Mouse (Mus musculus): ENCODE results near the gene Wfdc9. TPM values are rescaled to one million over a fixed set of nuclear protein-coding genes. Genes with fewer than 3 reads are reported as not detected.

Wfdc9 gene
- polyA plus RNA-seq, 1 experiment from 2014 or later, result not detected

GRCm38 (mm10) chr2:164664851-164665250 is 8.5 kb upstream of the Wfdc9 start:
- Histone ChIP-seq H3K4me1 (ENCODE audit: control insufficient read depth in 2 of 2, insufficient read depth in 2 of 2, low read length in 2 of 2) (no peaks in the 10 kb centered on the region), H3K36me3 (ENCODE audit: control insufficient read depth, insufficient read depth, low read length) (no peaks in the 10 kb centered on the region), H3K9me3 (ENCODE audit: control insufficient read depth, low read length) (no peaks in the 10 kb centered on the region), H3K27me3 (ENCODE audit: control insufficient read depth, insufficient read depth, low read length) (no peaks in the 10 kb centered on the region), H3K27ac (replicated peaks in 1 of 2; ENCODE audit: control insufficient read depth in 1 of 2, insufficient read depth in 1 of 2, low read depth in 2 of 2, low read length in 2 of 2) (no peak overlapping the region), H3K4me2 (ENCODE audit: low read length) (no peak overlapping the region), H3K4me3 (ENCODE audit: control insufficient read depth in 1 of 2, insufficient read depth in 1 of 2, low read depth in 1 of 2, low read length in 2 of 2) (no peak overlapping the region), H3K9ac (ENCODE audit: low read length) (no peak overlapping the region)
- ATAC-seq (ENCODE audit: insufficient number of reproducible peaks, insufficient read depth, low FRiP score, low read depth), result no peak
- WGBS, result 80% methylated on average over 7 of the region's 7 CpGs

- WGBS, result 9% methylated on average over 11 of the region's 11 CpGs
- Histone ChIP-seq H3K36me3 (ENCODE audit: control insufficient read depth, insufficient read depth, low read length) (no peaks in the 10 kb centered on the region), H3K9me3 (ENCODE audit: control insufficient read depth, low read length) (no peaks in the 10 kb centered on the region), H3K27ac (replicated peaks in 1 of 2; ENCODE audit: control insufficient read depth in 1 of 2, insufficient read depth in 1 of 2, low read depth in 2 of 2, low read length in 2 of 2) (no peak within 1 kb of the TSS), H3K4me2 (ENCODE audit: low read length) (no peak within 1 kb of the TSS), H3K27me3 (ENCODE audit: control insufficient read depth, insufficient read depth, low read length) (0 out of 2 replicates have a peak, but pooled peaks cover 4% of the 10 kb centered on the region), H3K4me1 (ENCODE audit: control insufficient read depth in 2 of 2, insufficient read depth in 2 of 2, low read length in 2 of 2) (no peaks in the 10 kb centered on the region), H3K9ac (ENCODE audit: low read length) (no peak within 1 kb of the TSS), H3K4me3 (ENCODE audit: control insufficient read depth in 1 of 2, insufficient read depth in 1 of 2, low read depth in 1 of 2, low read length in 2 of 2) (no peak within 1 kb of the TSS)
- no peak for ATAC-seq (ENCODE audit: insufficient number of reproducible peaks, insufficient read depth, low FRiP score, low read depth)
These were observed 525 bp downstream of the Wfdc9 start, which contains the start of gene Wfdc10 for GRCm38 (mm10) chr2:164655858-164656257. Gene Wfdc10 (plus strand): TSS chr2:164656046.

- Histone ChIP-seq H3K4me2 (ENCODE audit: low read length) (no peak overlapping the region), H3K4me1 (ENCODE audit: control insufficient read depth in 2 of 2, insufficient read depth in 2 of 2, low read length in 2 of 2) (no peaks in the 10 kb centered on the region), H3K27me3 (ENCODE audit: control insufficient read depth, insufficient read depth, low read length) (no peaks in the 10 kb centered on the region), H3K4me3 (ENCODE audit: control insufficient read depth in 1 of 2, insufficient read depth in 1 of 2, low read depth in 1 of 2, low read length in 2 of 2) (no peak overlapping the region), H3K9me3 (ENCODE audit: control insufficient read depth, low read length) (no peaks in the 10 kb centered on the region), H3K9ac (ENCODE audit: low read length) (no peak overlapping the region), H3K36me3 (ENCODE audit: control insufficient read depth, insufficient read depth, low read length) (no peaks in the 10 kb centered on the region), H3K27ac (replicated peaks in 1 of 2; ENCODE audit: control insufficient read depth in 1 of 2, insufficient read depth in 1 of 2, low read depth in 2 of 2, low read length in 2 of 2) (no peak overlapping the region)
- no peak for ATAC-seq (ENCODE audit: insufficient number of reproducible peaks, insufficient read depth, low FRiP score, low read depth)
- 75% methylated on average over 13 of the region's 13 CpGs for WGBS
These were observed 14.3 kb downstream of the Wfdc9 start for GRCm38 (mm10) chr2:164641881-164642673.

- no peaks in the 10 kb centered on the region for H3K4me1 ChIP-seq (ENCODE audit: control insufficient read depth in 2 of 2, insufficient read depth in 2 of 2, low read length in 2 of 2)
- no peaks in the 10 kb centered on the region for H3K27me3 ChIP-seq (ENCODE audit: control insufficient read depth, insufficient read depth, low read length)
- H3K4me2 ChIP-seq (ENCODE audit: low read length), result no peak overlapping the region
- H3K9me3 ChIP-seq (ENCODE audit: control insufficient read depth, low read length), result no peaks in the 10 kb centered on the region
- no peak for ATAC-seq (ENCODE audit: insufficient number of reproducible peaks, insufficient read depth, low FRiP score, low read depth)
- H3K4me3 ChIP-seq (ENCODE audit: control insufficient read depth in 1 of 2, insufficient read depth in 1 of 2, low read depth in 1 of 2, low read length in 2 of 2), result no peak overlapping the region
- H3K9ac ChIP-seq (ENCODE audit: low read length), result no peak overlapping the region
- no peaks in the 10 kb centered on the region for H3K36me3 ChIP-seq (ENCODE audit: control insufficient read depth, insufficient read depth, low read length)
- H3K27ac ChIP-seq (replicated peaks in 1 of 2; ENCODE audit: control insufficient read depth in 1 of 2, insufficient read depth in 1 of 2, low read depth in 2 of 2, low read length in 2 of 2), result no peak overlapping the region
- WGBS, result 68% methylated on average over 7 of the region's 7 CpGs
These were observed 15.3 kb downstream of the Wfdc9 start for GRCm38 (mm10) chr2:164641129-164641528.

GRCm38 (mm10) chr2:164638696-164639095 is 17.7 kb downstream of the Wfdc9 start, which contains the start of gene Wfdc16:
Gene Wfdc16 (minus strand): TSS chr2:164638796.
- no peak within 1 kb of the TSS for H3K27ac ChIP-seq (replicated peaks in 1 of 2; ENCODE audit: control insufficient read depth in 1 of 2, insufficient read depth in 1 of 2, low read depth in 2 of 2, low read length in 2 of 2)
- ATAC-seq (ENCODE audit: insufficient number of reproducible peaks, insufficient read depth, low FRiP score, low read depth), result no peak
- 74% methylated on average over 3 of the region's 3 CpGs for WGBS

GRCm38 (mm10) chr2:164635266-164635665 is 21.1 kb downstream of the Wfdc9 start:
- WGBS, result 77% methylated on average over 9 of the region's 9 CpGs
- no peaks in the 10 kb centered on the region for H3K27me3 ChIP-seq (ENCODE audit: control insufficient read depth, insufficient read depth, low read length)

More at GRCm38 (mm10) chr2:164638696-164639095, 17.7 kb downstream of the Wfdc9 start, which contains the start of gene Wfdc16:
- Histone ChIP-seq H3K27me3 (ENCODE audit: control insufficient read depth, insufficient read depth, low read length) (no peaks in the 10 kb centered on the region), H3K4me1 (ENCODE audit: control insufficient read depth in 2 of 2, insufficient read depth in 2 of 2, low read length in 2 of 2) (no peaks in the 10 kb centered on the region), H3K4me3 (ENCODE audit: control insufficient read depth in 1 of 2, insufficient read depth in 1 of 2, low read depth in 1 of 2, low read length in 2 of 2) (no peak within 1 kb of the TSS), H3K9ac (ENCODE audit: low read length) (no peak within 1 kb of the TSS), H3K9me3 (ENCODE audit: control insufficient read depth, low read length) (no peaks in the 10 kb centered on the region), H3K36me3 (ENCODE audit: control insufficient read depth, insufficient read depth, low read length) (no peaks in the 10 kb centered on the region), H3K4me2 (ENCODE audit: low read length) (no peak within 1 kb of the TSS)

GRCm38 (mm10) chr2:164621775-164622174 is 34.6 kb downstream of the Wfdc9 start:
- H3K9ac ChIP-seq (ENCODE audit: low read length), result no peak overlapping the region
- H3K4me3 ChIP-seq (ENCODE audit: control insufficient read depth in 1 of 2, insufficient read depth in 1 of 2, low read depth in 1 of 2, low read length in 2 of 2), result no peak overlapping the region
- WGBS, result 73% methylated on average over 4 of the region's 4 CpGs
- H3K4me2 ChIP-seq (ENCODE audit: low read length), result no peak overlapping the region
- no peaks in the 10 kb centered on the region for H3K9me3 ChIP-seq (ENCODE audit: control insufficient read depth, low read length)
- no peak for ATAC-seq (ENCODE audit: insufficient number of reproducible peaks, insufficient read depth, low FRiP score, low read depth)
- no peaks in the 10 kb centered on the region for H3K4me1 ChIP-seq (ENCODE audit: control insufficient read depth in 2 of 2, insufficient read depth in 2 of 2, low read length in 2 of 2)
- H3K27me3 ChIP-seq (ENCODE audit: control insufficient read depth, insufficient read depth, low read length), result no peaks in the 10 kb centered on the region
- no peaks in the 10 kb centered on the region for H3K36me3 ChIP-seq (ENCODE audit: control insufficient read depth, insufficient read depth, low read length)
- H3K27ac ChIP-seq (replicated peaks in 1 of 2; ENCODE audit: control insufficient read depth in 1 of 2, insufficient read depth in 1 of 2, low read depth in 2 of 2, low read length in 2 of 2), result no peak overlapping the region

More at GRCm38 (mm10) chr2:164635266-164635665, 21.1 kb downstream of the Wfdc9 start:
- Histone ChIP-seq H3K36me3 (ENCODE audit: control insufficient read depth, insufficient read depth, low read length) (no peaks in the 10 kb centered on the region), H3K27ac (replicated peaks in 1 of 2; ENCODE audit: control insufficient read depth in 1 of 2, insufficient read depth in 1 of 2, low read depth in 2 of 2, low read length in 2 of 2) (no peak overlapping the region), H3K9ac (ENCODE audit: low read length) (no peak overlapping the region), H3K4me3 (ENCODE audit: control insufficient read depth in 1 of 2, insufficient read depth in 1 of 2, low read depth in 1 of 2, low read length in 2 of 2) (no peak overlapping the region), H3K4me1 (ENCODE audit: control insufficient read depth in 2 of 2, insufficient read depth in 2 of 2, low read length in 2 of 2) (no peaks in the 10 kb centered on the region), H3K4me2 (ENCODE audit: low read length) (no peak overlapping the region), H3K9me3 (ENCODE audit: control insufficient read depth, low read length) (no peaks in the 10 kb centered on the region)
- no peak for ATAC-seq (ENCODE audit: insufficient number of reproducible peaks, insufficient read depth, low FRiP score, low read depth)

All from heart, embryonic 14.5 days (tissue).